ENCODE assay signal across 22 mouse cellular contexts in genomic region chr1:54059731-54060130, GRCm38 (mm10).
DNase-seq lines count a peak whose midpoint lies in the region; ATAC-seq lines count a peak whose summit lies in the region.
"Had no signal": no experiment of that assay in that cellular context is flagged by ENCODE, and none has a peak within 500 bp of the region (broad histone marks: within the 10 kb centered on the region; RNA-seq: fewer than 3 reads in every experiment).

No protein-coding gene starts in this region.

- 78% methylated on average over 1 of the region's 1 CpGs for WGBS in embryonic facial prominence, embryonic 14.5 days
- 75% methylated on average over 1 of the region's 1 CpGs for WGBS in embryonic facial prominence, embryonic 10.5 days

- H3K4me2 ChIP-seq in embryonic facial prominence, embryonic 14.5 days (ENCODE audit: low read depth, low read length): no peak overlapping the region

- no peaks in the 10 kb centered on the region for H3K27me3 ChIP-seq in embryonic facial prominence, embryonic 14.5 days (replicated peaks; ENCODE audit: control insufficient read depth, insufficient read depth, low read length)
- no peaks in the 10 kb centered on the region for H3K27me3 ChIP-seq in embryonic facial prominence, embryonic 10.5 days (replicated peaks; ENCODE audit: low read depth, poor library complexity, severe bottlenecking)
- H3K27me3 ChIP-seq: CH12.LX had no signal

- H3K4me1 ChIP-seq in embryonic facial prominence, embryonic 14.5 days (ENCODE audit: control insufficient read depth, insufficient read depth, low read length): no peaks in the 10 kb centered on the region
- no peaks in the 10 kb centered on the region for H3K4me1 ChIP-seq in embryonic facial prominence, embryonic 10.5 days

- H3K27ac ChIP-seq in embryonic facial prominence, embryonic 14.5 days (replicated peaks; ENCODE audit: low read depth, low read length): no peak overlapping the region
- no peak overlapping the region for H3K27ac ChIP-seq in embryonic facial prominence, embryonic 10.5 days (replicated peaks)

- DNase-seq in embryonic facial prominence, embryonic 14.5 days (ENCODE audit: low spot score): peak; percentile 7
- DNase-seq in embryonic facial prominence, embryonic 10.5 days (ENCODE audit: low spot score): no peak
- DNase-seq in frontal cortex, postnatal 36 days (ENCODE audit: low spot score in 2 of 2): no peak
- DNase-seq in brain, adult 2 months (ENCODE audit: low read depth, low spot score): peak; percentile 65
- no peak for DNase-seq in cerebellum, adult 9-10 months
- DNase-seq: adrenal gland, adult 2 months; adrenal gland, adult 8-10 months; adrenal gland, postnatal 10 days; adrenal gland, postnatal 14 days; adrenal gland, postnatal 25 days; adrenal gland, postnatal 36 days; B cell, adult 2 months; cerebellum, adult 11 months; cerebellum, adult 11-12 months; cerebellum, adult 18-20 months; cerebellum, adult 2 months had no signal

- H3K9ac ChIP-seq in embryonic facial prominence, embryonic 14.5 days (ENCODE audit: low read depth, low read length): no peak overlapping the region

- H3K4me3 ChIP-seq in embryonic facial prominence, embryonic 14.5 days (ENCODE audit: low read depth, low read length): no peak overlapping the region
- no peak overlapping the region for H3K4me3 ChIP-seq in embryonic facial prominence, embryonic 10.5 days

- H3K9me3 ChIP-seq in embryonic facial prominence, embryonic 14.5 days (ENCODE audit: control insufficient read depth, low read length): no peaks in the 10 kb centered on the region
- no peaks in the 10 kb centered on the region for H3K9me3 ChIP-seq in embryonic facial prominence, embryonic 10.5 days
- H3K9me3 ChIP-seq: G1E had no signal

- ATAC-seq in embryonic facial prominence, embryonic 14.5 days (ENCODE audit: low read depth): no peak
- peak; percentile 48 for ATAC-seq in frontal cortex, adult (ENCODE audit: low TSS enrichment)
- ATAC-seq: activated CD4-positive, CD25-positive, alpha-beta regulatory T cell, adult 4 months; CD4-positive, CD25-positive, alpha-beta regulatory T cell, adult 4 months; Patski had no signal

- no peaks in the 10 kb centered on the region for H3K36me3 ChIP-seq in embryonic facial prominence, embryonic 14.5 days (ENCODE audit: control insufficient read depth, insufficient read depth, low read length)
- H3K36me3 ChIP-seq in embryonic facial prominence, embryonic 10.5 days (replicated peaks): no peaks in the 10 kb centered on the region
- H3K36me3 ChIP-seq: G1E had no signal

Comparison
In these comparisons a context has a peak if more than half of its experiments do, and no peak if none do; other contexts are left out.
1. DNase-seq: peak in embryonic facial prominence, embryonic 14.5 days (single experiment) and brain, adult 2 months (single experiment); none in embryonic facial prominence, embryonic 10.5 days (single experiment), frontal cortex, postnatal 36 days (0 of 2) and cerebellum, adult 9-10 months (single experiment).